In genomic region chr2:122816986-122817385, GRCm38 (mm10) we compare ENCODE assay signal across 21 mouse cellular contexts.
"Had no signal": no experiment of that assay in that cellular context is flagged by ENCODE, and none has a peak within 500 bp of the region (broad histone marks: within the 10 kb centered on the region; RNA-seq: fewer than 3 reads in every experiment).

No protein-coding gene starts in this region.

- H3K4me3 ChIP-seq: layer of hippocampus, adult 2 months; left cerebral cortex, adult 2 months; liver, embryonic 13.5 days; megakaryocyte, embryonic 14.5 days; midbrain, embryonic 10.5 days; midbrain, embryonic 13.5 days; myocyte; neural tube, embryonic 13.5 days; stomach, embryonic 15.5 days had no signal

- ATAC-seq: intestine, postnatal 0 days; midbrain, embryonic 13.5 days; midbrain, embryonic 16.5 days had no signal

- H3K27ac ChIP-seq: kidney, postnatal 0 days; layer of hippocampus, adult 2 months; left cerebral cortex, adult 2 months; liver, embryonic 13.5 days; midbrain, embryonic 10.5 days; midbrain, embryonic 13.5 days; neural tube, embryonic 13.5 days; stomach, embryonic 15.5 days had no signal

- DNase-seq: kidney, adult 2 months; kidney, postnatal 25 days; layer of hippocampus, adult 9-11 months; liver, embryonic 13.5 days; lung, embryonic 14.5 days; lung, postnatal 4 days; retina, postnatal 1 day; right cerebral cortex, postnatal 25 days; spleen, adult 18-20 months; thymus, postnatal 25 days had no signal
